Mouse (Mus musculus): Measurements from ENCODE around the gene Fbl. TPM values are rescaled to one million over a fixed set of nuclear protein-coding genes. Genes with fewer than 3 reads are reported as not detected.

The Fbl gene
- polyA plus RNA-seq, 1 experiment from 2014 or later, result 93.9 TPM

GRCm38 (mm10) chr7:28185884-28186283 lies 16.4 kb downstream of the Fbl start:
- H3K36me3 ChIP-seq (ENCODE audit: control insufficient read depth, insufficient read depth, low read length), result peaks cover 38% of the 10 kb centered on the region
- H3K9ac ChIP-seq (ENCODE audit: low read depth, low read length), result no peak overlapping the region
- no peak overlapping the region for H3K27ac ChIP-seq (ENCODE audit: low read length)
- no peaks in the 10 kb centered on the region for H3K4me1 ChIP-seq (ENCODE audit: control insufficient read depth, insufficient read depth, low read length)
- no peaks in the 10 kb centered on the region for H3K27me3 ChIP-seq (replicated peaks; ENCODE audit: control insufficient read depth, insufficient read depth, low read length)
- WGBS, result 88% methylated on average over 14 of the region's 14 CpGs
- no peak overlapping the region for H3K4me2 ChIP-seq (ENCODE audit: low read depth, low read length)
- H3K9me3 ChIP-seq (ENCODE audit: control insufficient read depth, low read length), result no peaks in the 10 kb centered on the region
- no peak for ATAC-seq
- no peak overlapping the region for H3K4me3 ChIP-seq (ENCODE audit: low read length)

- Histone ChIP-seq H3K27ac (ENCODE audit: low read length) (no peak overlapping the region), H3K27me3 (replicated peaks; ENCODE audit: control insufficient read depth, insufficient read depth, low read length) (no peaks in the 10 kb centered on the region), H3K4me2 (ENCODE audit: low read depth, low read length) (no peak overlapping the region), H3K4me3 (ENCODE audit: low read length) (no peak overlapping the region), H3K9me3 (ENCODE audit: control insufficient read depth, low read length) (no peaks in the 10 kb centered on the region), H3K9ac (ENCODE audit: low read depth, low read length) (no peak overlapping the region), H3K36me3 (ENCODE audit: control insufficient read depth, insufficient read depth, low read length) (peaks cover 34% of the 10 kb centered on the region), H3K4me1 (ENCODE audit: control insufficient read depth, insufficient read depth, low read length) (no peaks in the 10 kb centered on the region)
- WGBS, result 93% methylated on average over 8 of the region's 8 CpGs
- no peak for ATAC-seq
These were observed 17.1 kb downstream of the Fbl start for GRCm38 (mm10) chr7:28186631-28187030.

- H3K27ac ChIP-seq (ENCODE audit: low read length), result no peak overlapping the region
- H3K36me3 ChIP-seq (ENCODE audit: control insufficient read depth, insufficient read depth, low read length), result peaks cover 8% of the 10 kb centered on the region
- no peaks in the 10 kb centered on the region for H3K9me3 ChIP-seq (ENCODE audit: control insufficient read depth, low read length)
- H3K9ac ChIP-seq (ENCODE audit: low read depth, low read length), result no peak overlapping the region
- H3K4me1 ChIP-seq (ENCODE audit: control insufficient read depth, insufficient read depth, low read length), result no peaks in the 10 kb centered on the region
- no peak overlapping the region for H3K4me2 ChIP-seq (ENCODE audit: low read depth, low read length)
- no peak overlapping the region for H3K4me3 ChIP-seq (ENCODE audit: low read length)
- whole genome bisulfite sequencing, result 99% methylated on average over 3 of the region's 3 CpGs
- no peak for ATAC-seq
- H3K27me3 ChIP-seq (replicated peaks; ENCODE audit: control insufficient read depth, insufficient read depth, low read length), result no peaks in the 10 kb centered on the region
These were observed 22.0 kb downstream of the Fbl start for GRCm38 (mm10) chr7:28191489-28191888.

- Histone ChIP-seq H3K27ac (ENCODE audit: low read length) (no peak overlapping the region), H3K9me3 (ENCODE audit: control insufficient read depth, low read length) (no peaks in the 10 kb centered on the region), H3K27me3 (replicated peaks; ENCODE audit: control insufficient read depth, insufficient read depth, low read length) (no peaks in the 10 kb centered on the region), H3K4me3 (ENCODE audit: low read length) (no peak overlapping the region), H3K4me1 (ENCODE audit: control insufficient read depth, insufficient read depth, low read length) (no peaks in the 10 kb centered on the region), H3K4me2 (ENCODE audit: low read depth, low read length) (no peak overlapping the region), H3K36me3 (ENCODE audit: control insufficient read depth, insufficient read depth, low read length) (peaks cover 4% of the 10 kb centered on the region), H3K9ac (ENCODE audit: low read depth, low read length) (no peak overlapping the region)
- ATAC-seq, result no peak
- 97% methylated on average over 1 of the region's 1 CpGs for WGBS
These were observed 22.4 kb downstream of the Fbl start for GRCm38 (mm10) chr7:28191903-28192302.

- Histone ChIP-seq H3K27me3 (replicated peaks; ENCODE audit: control insufficient read depth, insufficient read depth, low read length) (no peaks in the 10 kb centered on the region), H3K9ac (ENCODE audit: low read depth, low read length) (no peak overlapping the region), H3K4me1 (ENCODE audit: control insufficient read depth, insufficient read depth, low read length) (no peaks in the 10 kb centered on the region), H3K36me3 (ENCODE audit: control insufficient read depth, insufficient read depth, low read length) (no peaks in the 10 kb centered on the region), H3K4me3 (ENCODE audit: low read length) (no peak overlapping the region), H3K9me3 (ENCODE audit: control insufficient read depth, low read length) (no peaks in the 10 kb centered on the region), H3K4me2 (ENCODE audit: low read depth, low read length) (no peak overlapping the region), H3K27ac (ENCODE audit: low read length) (no peak overlapping the region)
- ATAC-seq, result no peak
- 73% methylated on average over 5 of the region's 5 CpGs for WGBS
These were observed 26.0 kb downstream of the Fbl start for GRCm38 (mm10) chr7:28195414-28196098.

GRCm38 (mm10) chr7:28196528-28196927 lies 27.0 kb downstream of the Fbl start:
- H3K27me3 ChIP-seq (replicated peaks; ENCODE audit: control insufficient read depth, insufficient read depth, low read length), result no peaks in the 10 kb centered on the region
- H3K4me3 ChIP-seq (ENCODE audit: low read length), result no peak overlapping the region
- no peaks in the 10 kb centered on the region for H3K9me3 ChIP-seq (ENCODE audit: control insufficient read depth, low read length)
- no peak overlapping the region for H3K27ac ChIP-seq (ENCODE audit: low read length)
- H3K9ac ChIP-seq (ENCODE audit: low read depth, low read length), result no peak overlapping the region
- no peaks in the 10 kb centered on the region for H3K4me1 ChIP-seq (ENCODE audit: control insufficient read depth, insufficient read depth, low read length)
- no peak overlapping the region for H3K4me2 ChIP-seq (ENCODE audit: low read depth, low read length)
- ATAC-seq, result no peak
- H3K36me3 ChIP-seq (ENCODE audit: control insufficient read depth, insufficient read depth, low read length), result no peaks in the 10 kb centered on the region
- 79% methylated on average over 14 of the region's 14 CpGs for WGBS

- no peak for ATAC-seq
- H3K27me3 ChIP-seq (replicated peaks; ENCODE audit: control insufficient read depth, insufficient read depth, low read length), result no peaks in the 10 kb centered on the region
- no peak overlapping the region for H3K27ac ChIP-seq (ENCODE audit: low read length)
- no peaks in the 10 kb centered on the region for H3K9me3 ChIP-seq (ENCODE audit: control insufficient read depth, low read length)
- H3K36me3 ChIP-seq (ENCODE audit: control insufficient read depth, insufficient read depth, low read length), result no peaks in the 10 kb centered on the region
- H3K4me2 ChIP-seq (ENCODE audit: low read depth, low read length), result no peak overlapping the region
- WGBS, result 75% methylated on average over 4 of the region's 4 CpGs
- no peak overlapping the region for H3K4me3 ChIP-seq (ENCODE audit: low read length)
- H3K9ac ChIP-seq (ENCODE audit: low read depth, low read length), result no peak overlapping the region
- H3K4me1 ChIP-seq (ENCODE audit: control insufficient read depth, insufficient read depth, low read length), result no peaks in the 10 kb centered on the region
These were observed 29.5 kb downstream of the Fbl start for GRCm38 (mm10) chr7:28199054-28199453.

- Histone ChIP-seq H3K4me1 (ENCODE audit: control insufficient read depth, insufficient read depth, low read length) (no peaks in the 10 kb centered on the region), H3K4me3 (ENCODE audit: low read length) (no peak overlapping the region), H3K9me3 (ENCODE audit: control insufficient read depth, low read length) (no peaks in the 10 kb centered on the region), H3K36me3 (ENCODE audit: control insufficient read depth, insufficient read depth, low read length) (no peaks in the 10 kb centered on the region), H3K9ac (ENCODE audit: low read depth, low read length) (no peak overlapping the region), H3K27ac (ENCODE audit: low read length) (no peak overlapping the region), H3K4me2 (ENCODE audit: low read depth, low read length) (no peak overlapping the region), H3K27me3 (replicated peaks; ENCODE audit: control insufficient read depth, insufficient read depth, low read length) (no peaks in the 10 kb centered on the region)
- ATAC-seq, result no peak
- WGBS, result 56% methylated on average over 19 of the region's 19 CpGs
These were observed 33.9 kb downstream of the Fbl start for GRCm38 (mm10) chr7:28203207-28204108.

GRCm38 (mm10) chr7:28206044-28206600 lies 36.6 kb downstream of the Fbl start:
- Histone ChIP-seq H3K4me2 (ENCODE audit: low read depth, low read length) (no peak overlapping the region), H3K9me3 (ENCODE audit: control insufficient read depth, low read length) (no peaks in the 10 kb centered on the region), H3K9ac (ENCODE audit: low read depth, low read length) (no peak overlapping the region), H3K4me3 (ENCODE audit: low read length) (no peak overlapping the region), H3K27ac (ENCODE audit: low read length) (no peak overlapping the region), H3K36me3 (ENCODE audit: control insufficient read depth, insufficient read depth, low read length) (no peaks in the 10 kb centered on the region), H3K27me3 (replicated peaks; ENCODE audit: control insufficient read depth, insufficient read depth, low read length) (no peaks in the 10 kb centered on the region), H3K4me1 (ENCODE audit: control insufficient read depth, insufficient read depth, low read length) (no peaks in the 10 kb centered on the region)
- 65% methylated on average over 4 of the region's 4 CpGs for WGBS
- ATAC-seq, result no peak
